Mouse (Mus musculus): ENCODE results near the gene Amn.

The Amn gene

DNA sequence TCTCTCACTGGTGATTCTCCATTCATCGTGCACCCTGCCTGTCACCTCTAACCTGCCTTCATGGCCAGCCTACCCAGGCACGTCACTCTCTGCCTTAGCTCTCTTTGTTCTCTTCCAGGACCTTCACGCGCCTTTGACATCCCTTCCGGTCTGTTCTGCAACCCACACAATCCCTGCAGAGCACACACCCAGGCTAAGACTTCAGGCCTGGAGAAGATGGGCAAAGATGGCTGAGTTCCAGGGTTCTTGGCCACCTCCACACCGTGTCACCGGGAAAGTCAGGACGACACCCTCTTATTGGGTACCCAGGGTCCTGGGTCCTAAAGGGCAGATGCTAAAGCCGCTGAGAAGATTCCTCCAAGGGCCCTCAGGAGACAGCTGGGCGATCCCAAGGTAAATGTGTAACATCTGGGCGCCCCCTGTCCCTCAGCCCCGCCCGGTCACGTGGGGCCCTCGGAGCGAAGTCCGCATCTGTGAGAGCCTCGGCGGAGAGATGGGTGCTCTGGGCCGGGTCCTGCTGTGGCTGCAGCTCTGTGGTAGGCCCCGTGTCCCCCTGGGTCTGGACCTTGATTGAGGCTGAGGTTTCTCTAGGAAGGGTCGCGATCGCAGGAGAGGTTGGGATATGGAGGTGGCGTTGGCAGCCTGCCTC is at the start of gene Amn:
Amn (plus strand) TSS at position 467 of the 649 bp plus-strand sequence.
- in situ Hi-C loops (cut with MboI, MseI) = no loop called here

DNA sequence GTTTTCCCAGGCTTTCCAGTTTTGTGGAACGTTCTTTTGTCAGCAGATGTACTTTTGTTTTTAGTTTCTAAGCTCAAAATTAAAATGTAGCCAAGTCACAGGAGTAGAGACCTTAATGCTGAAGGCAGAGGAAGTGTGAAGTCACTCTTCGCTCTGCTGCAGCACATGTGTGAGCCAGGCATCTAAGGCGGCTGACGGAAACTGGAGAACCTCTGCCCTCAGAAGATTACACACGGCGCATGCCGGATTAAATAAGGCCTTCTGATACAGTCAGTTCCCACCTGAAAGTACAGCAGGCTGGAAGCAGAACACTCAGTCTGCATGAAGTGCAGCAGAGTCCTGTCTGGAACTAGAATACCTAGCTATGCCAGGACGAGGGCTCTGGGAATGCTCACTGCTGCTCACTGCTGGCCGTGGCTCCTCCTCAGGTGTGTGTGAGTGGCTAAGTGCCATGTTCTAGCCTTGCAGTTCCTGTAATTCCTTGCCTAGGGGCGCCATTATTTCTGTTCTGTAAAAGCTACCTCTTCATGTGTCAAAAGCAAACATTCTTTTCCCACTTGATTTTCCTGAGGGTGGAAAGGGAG is 45.6 kb upstream of the Amn start:
- in situ Hi-C loops (cut with MboI, MseI) = loop anchor here in 1 of 2 experiments (10.0 kb wide), 1 partner anchor 700 kb away; no protein-coding TSS in a partner anchor

DNA sequence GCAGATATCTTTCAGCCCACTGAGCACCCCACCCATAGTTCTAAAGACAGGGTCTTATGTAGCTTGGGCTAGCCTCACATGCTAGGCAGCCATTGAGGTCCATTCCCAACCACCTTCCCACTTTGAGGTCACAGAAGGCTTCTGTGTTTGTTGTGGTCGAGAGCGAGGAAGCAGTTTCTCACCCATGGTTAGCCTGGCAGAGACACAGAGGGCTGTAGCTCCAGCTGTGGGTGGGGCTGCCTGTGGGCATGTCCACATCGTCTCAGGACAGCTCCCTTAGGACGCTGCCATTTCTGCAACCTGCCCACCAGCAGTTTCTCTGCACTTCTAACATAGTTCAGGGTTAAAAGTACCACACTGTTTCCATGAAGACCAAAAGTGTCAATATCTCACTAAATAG is 43.5 kb upstream of the Amn start:
- in situ Hi-C loops (cut with MboI, MseI) = loop anchor here in 1 of 2 experiments (10.0 kb wide), 1 partner anchor 703 kb away; no protein-coding TSS in a partner anchor

DNA sequence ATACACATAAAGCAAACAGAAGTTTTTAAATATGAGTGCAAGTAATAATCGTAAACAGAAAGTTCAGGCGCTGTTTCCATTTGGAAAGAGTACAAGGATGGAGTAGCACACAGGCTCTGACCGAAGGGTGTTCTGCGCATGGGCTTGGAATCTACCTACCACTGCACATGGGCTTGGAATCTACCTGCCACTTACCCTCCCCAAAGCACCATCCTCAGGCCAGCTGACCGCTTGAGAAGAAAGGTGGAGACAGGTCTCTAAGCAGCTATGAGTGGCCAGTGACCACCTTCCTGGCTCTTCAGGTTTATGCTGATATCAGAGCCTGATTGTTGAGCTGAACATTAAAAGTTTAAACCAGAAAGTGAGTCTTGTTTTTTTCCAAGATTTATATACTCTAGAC is 42.4 kb upstream of the Amn start:
- in situ Hi-C loops (cut with MboI, MseI) = loop anchor here in 1 of 2 experiments (10.0 kb wide), 1 partner anchor 704 kb away; no protein-coding TSS in a partner anchor

DNA sequence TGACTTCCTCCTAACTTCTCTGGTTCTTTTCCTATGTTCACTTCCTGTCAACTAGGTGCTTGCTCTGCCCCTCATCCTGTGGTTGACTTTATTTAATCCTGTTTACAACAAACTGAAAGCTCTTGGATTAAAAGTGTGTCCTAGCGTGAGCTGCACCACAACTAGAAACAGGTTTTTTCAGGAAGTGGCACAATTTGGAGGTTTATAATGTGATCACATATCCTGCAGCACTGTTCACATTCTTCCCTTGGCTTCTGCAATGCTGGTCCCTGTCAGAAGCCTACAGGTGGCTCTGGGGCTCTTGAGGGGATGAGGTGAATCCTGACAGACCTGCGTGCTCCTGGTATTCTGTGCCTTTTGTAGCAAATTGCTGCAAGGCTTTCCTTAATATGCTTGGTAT is 40.1 kb upstream of the Amn start:
- in situ Hi-C loops (cut with MboI, MseI) = loop anchor here in 1 of 2 experiments (5.0 kb wide), 1 partner anchor 92 kb away; no protein-coding TSS in a partner anchor

DNA sequence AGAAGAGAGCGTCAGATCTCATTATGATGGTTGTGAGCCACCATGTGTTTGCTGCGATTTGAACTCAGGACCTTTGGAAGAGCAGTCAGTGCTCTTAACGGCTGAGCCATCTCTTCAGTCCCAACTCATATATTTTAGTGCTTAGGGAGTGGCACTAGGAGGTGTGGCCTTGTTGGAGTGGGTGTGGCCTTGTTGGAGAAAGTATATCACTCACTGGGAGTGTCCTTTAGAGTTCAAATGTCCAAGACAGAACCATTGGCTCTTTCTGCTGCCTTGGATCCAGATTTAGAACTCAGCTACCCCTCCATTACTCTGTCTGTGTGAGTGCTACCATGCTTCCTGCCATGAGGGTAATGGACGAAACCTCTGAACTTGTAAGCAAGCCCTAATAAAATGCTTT is 37.1 kb upstream of the Amn start:
- in situ Hi-C loops (cut with MboI, MseI) = loop anchor here in 1 of 2 experiments (5.0 kb wide), 1 partner anchor 89 kb away; no protein-coding TSS in a partner anchor

DNA sequence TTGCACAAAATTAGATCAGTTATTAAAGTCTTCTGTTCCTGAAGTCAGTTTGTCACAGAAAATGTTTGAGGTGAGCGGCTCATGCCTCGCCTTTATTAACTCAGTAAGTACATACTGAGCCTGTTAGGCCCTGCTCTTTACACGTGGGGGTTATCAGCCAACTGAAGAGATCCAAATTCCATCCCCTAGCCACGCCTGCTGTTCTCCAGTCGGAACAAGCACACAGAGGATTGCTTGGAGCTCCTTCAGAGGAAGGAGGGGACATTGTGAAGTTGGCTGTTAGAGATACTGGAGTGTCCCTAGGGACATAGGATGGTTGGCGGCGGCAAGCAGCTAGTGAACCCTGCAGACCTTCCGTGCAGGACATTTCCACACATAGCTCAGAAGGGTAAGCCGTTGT is 36.5 kb upstream of the Amn start:
- in situ Hi-C loops (cut with MboI, MseI) = loop anchor here in 1 of 2 experiments (5.0 kb wide), 1 partner anchor 88 kb away; no protein-coding TSS in a partner anchor

DNA sequence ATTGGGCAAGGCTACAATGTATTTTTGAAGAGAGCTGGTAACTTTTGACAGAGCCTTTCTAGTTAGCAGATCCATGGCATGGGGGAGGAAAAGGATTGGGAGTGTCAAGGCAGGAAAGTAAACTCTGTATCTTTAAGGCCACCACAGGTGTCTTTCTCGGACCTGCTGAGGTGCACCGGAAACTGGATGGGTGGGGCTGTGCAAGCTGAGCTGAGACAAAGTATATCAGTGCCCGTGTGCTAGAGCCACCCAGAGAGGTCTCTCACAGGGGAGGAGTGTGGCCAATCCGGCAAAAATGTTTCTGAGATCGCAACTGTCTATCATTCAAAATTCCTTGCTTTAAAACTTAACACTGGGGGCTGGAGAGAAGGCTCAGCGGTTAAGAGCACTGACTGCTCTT is 35.3 kb upstream of the Amn start:
- in situ Hi-C loops (cut with MboI, MseI) = no loop called here

DNA sequence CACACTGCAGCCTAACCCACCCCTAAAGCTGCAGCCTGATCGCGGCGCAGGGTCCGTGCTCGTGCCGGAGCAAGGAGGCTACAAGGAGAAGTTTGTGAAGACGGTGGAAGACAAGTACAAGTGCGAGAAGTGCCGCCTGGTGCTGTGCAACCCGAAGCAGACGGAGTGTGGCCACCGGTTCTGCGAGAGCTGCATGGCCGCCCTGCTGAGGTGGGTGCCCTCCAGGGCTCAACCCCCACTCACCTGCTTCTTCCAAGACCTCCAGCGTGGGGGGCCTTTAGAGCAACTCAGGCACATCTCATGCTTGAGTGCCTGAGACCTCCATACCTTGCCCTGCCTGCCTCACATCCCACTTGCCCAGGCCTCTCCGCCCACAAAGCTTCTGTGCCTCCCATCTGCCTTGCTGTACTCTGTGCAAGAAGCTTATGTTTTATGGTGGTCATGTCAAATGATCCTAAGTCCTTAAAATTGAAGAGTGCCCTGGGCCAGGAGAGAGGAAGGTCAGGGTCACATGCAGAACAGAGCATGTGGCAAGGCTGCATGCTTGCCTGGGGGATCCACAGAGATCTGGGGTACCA is 33.2 kb upstream of the Amn start:
- in situ Hi-C loops (cut with MboI, MseI) = no loop called here

DNA sequence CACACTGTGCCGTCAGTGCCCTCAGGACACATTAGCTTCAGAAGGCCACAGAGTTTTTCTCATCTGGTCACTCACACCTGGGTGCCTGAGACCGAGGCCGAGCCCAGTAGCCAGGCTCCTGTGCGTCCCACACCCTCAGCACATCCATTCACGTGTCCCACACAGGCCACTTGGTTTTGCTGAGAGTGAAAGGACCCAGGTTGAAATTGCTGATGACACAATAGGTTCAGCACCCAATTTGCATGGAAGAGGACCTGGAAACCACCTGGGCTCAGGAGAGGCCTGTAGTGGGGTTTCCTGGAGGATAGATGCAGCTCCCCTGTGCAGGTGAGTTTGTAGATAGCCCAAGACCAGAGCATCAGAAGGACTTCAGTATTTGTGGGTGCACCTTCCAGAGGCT is 32.5 kb upstream of the Amn start:
- in situ Hi-C loops (cut with MboI, MseI) = no loop called here

DNA sequence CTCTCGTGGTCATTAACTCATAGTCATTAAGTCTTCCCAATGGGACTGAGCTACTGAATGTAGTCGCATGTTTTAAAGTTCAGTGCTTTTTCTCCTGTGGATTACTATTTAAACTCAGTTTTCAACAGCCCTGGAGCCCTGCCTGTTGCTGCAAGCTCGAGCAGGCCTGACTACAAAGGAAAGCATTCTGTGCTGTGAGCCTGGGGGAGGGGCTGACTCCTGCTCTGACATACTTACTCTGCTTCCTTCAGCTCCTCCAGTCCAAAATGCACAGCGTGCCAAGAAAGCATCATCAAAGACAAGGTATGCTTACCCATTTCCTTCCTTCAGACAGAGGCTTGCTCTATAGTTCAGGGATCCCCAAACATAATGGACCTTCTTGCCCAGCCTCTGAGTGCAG is 32.1 kb upstream of the Amn start:
- in situ Hi-C loops (cut with MboI, MseI) = no loop called here

DNA sequence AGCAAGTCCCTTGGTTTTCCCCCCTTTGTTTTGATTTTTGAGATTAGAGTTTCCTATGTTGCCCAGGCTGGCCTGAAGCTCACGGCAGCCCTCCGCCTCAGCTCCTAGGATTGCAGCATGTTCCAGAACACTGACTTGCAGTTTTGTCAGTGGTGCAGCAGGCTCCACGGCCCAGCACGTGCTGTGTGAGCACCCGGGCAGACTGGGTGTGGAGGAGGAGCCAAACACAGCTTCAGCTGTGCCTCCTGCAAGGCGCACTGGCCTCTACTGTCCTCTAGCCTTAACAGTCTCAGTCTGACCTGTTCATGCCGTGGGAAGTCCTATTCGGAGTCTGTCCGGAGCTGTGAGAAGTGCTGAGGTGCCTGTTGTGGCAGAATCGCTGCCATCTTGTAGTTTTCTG is 31.0 kb upstream of the Amn start:
- in situ Hi-C loops (cut with MboI, MseI) = no loop called here

DNA sequence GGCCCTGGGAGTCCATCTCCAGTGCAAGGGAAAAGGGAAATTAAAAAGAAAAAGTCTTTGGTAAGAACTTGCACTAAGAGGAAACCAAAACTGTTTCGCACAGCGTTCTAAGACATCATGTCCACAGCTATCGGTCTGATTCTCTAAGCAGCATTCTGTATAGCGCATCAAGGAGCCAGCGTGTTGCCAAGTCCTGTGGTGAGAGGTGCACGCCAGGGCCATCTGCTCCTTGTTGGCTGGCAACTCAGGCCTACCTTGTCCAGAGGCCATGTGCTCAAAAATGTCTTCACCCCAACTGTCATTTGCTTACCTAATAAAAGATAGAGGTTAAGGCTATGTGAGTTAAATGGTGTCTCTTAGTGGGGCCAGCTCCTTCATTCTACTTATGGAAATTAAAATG is 29.0 kb upstream of the Amn start:
- in situ Hi-C loops (cut with MboI, MseI) = no loop called here

DNA sequence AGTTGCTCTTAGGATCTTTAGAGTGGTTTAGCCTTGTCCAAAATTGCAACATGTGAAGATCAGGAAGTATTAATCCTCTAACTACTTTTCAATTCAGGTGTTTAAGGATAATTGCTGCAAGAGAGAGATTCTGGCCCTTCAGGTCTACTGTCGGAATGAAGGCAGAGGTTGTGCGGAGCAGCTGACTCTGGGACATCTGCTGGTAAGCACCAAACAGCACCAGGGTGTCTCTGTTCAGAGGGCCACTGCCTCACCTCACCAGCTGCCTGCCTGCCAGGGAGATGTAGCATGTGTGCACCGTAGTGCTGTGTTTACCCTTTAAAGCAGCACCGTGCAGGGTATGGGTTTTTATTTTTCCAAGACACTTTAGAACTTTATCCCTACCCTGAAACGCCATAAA is 28.5 kb upstream of the Amn start:
- in situ Hi-C loops (cut with MboI, MseI) = no loop called here

DNA sequence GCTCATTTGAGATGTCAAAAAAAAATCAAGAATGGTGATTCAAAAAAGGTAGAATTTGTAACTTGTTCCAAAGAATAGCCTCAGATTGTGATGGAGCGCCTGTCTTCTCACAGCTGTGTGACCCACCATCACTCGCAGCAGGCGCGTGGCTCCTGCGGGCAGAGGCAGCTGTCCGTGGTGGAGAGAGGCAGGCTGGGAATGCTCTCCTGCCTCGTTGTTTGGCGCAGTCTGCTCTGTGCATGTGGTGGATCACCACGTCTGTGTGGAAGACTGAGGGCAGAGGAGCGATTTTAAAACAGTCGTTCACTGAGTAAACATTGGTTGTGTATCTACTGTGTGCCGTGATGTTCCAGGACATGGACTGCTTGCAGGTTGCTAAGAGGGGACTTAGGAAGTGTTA is 27.2 kb upstream of the Amn start:
- in situ Hi-C loops (cut with MboI, MseI) = no loop called here

DNA sequence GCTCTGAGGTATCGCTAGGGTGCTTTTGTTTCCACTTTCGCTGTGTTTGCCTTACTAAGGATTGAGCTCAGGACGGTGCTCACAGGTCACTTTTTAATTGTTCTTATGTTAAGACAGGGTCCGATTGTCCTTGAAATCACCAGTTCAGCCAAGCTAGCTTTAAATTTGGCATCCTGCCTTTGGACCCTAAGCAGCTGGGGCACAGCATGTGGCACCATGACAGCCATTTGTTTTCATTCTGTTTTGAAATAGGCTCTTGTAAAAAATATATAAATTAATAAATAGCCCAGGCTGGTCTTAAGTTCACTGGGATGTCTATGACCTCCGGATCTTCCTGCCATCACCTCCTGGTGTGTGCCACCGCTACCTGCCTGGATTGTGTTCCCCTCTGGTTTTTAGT is 25.8 kb upstream of the Amn start:
- in situ Hi-C loops (cut with MboI, MseI) = no loop called here

DNA sequence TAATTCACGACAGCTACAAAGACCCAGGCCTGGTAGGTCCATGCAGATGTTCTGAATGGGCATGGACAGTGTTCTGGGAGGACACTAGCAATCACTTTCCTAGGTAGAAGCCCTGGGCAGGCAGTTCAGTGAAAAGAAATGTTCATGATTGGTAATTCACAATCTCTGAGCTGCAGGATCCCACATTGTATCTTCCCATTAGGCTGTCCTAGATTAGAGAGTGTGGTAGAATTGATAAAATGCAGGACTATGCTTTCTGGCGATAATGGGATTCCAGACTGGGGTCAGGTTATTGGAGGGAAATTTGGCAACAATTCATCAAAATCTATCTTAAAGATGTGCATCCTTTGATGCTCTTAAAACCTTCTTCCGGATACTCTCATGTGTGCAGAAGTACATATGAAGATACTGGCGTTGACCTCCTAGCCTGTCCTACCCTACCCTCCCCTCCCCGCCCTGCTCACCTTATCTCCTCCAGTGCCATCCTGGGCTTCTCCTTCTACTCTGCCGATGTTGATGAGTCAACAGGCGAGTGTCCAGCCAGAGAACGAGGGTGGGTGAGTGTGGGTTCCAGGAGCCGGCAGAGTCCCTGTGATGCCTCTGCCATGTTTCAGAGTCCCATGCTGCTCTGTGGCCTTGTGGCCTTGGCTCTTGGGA is 24.0 kb upstream of the Amn start:
- in situ Hi-C loops (cut with MboI, MseI) = no loop called here

DNA sequence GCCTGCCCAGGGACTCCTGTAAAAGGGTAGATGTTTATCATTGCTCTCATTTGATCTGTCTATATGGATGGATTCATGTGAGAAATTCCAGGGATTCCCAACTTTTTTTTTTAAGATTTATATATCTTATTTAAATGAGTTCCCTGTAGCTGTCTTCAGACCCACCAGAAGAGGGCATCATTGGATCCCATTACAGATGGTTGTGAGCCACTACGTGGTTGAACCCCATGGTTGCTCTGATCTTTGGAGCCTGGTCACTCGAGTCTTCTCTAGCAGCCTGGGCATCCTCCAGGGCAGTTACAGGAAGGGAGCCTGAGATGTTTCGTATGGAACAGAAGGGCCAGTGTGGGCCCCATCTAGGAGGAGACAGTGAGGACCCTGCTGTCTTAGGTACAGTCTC is 21.8 kb upstream of the Amn start:
- in situ Hi-C loops (cut with MboI, MseI) = no loop called here

DNA sequence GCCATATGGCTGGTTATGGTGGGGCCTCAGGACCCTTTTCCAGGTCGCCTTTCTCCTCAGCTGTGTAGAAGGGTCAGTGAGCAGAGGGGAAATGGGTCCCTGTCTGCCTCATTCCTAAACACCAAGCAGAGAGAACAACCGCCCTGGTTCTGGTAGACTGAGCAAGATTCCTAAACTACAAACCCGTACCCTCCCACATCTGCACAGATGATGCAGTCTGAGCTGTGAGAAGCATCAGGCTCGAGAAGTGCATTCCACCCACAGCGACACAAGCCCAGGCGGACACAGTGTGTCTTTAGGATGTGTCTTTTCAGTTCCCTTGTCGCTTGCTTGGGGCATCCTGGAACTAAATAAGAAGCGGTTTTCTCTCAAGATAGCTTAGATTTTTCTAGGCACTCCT is 20.8 kb upstream of the Amn start:
- in situ Hi-C loops (cut with MboI, MseI) = no loop called here

DNA sequence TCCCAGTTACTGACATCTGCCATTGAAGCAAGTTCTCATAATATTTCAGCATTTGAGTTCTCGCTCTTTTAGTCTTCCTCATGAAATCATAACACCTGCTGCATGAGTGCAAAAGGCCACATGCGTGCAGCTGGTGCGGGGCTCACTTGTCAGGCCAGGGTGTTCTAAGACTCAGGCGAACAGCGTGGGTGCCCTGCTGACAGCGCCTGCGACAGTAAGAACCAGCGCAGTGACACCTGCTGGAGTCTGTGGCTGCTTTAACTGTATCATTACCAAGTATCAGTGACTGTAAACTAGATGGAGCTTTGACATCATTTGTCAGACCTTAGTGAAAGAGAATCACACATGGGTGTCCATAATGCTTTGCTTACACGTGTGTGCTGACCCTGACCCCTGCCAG is 19.7 kb upstream of the Amn start:
- in situ Hi-C loops (cut with MboI, MseI) = no loop called here

DNA sequence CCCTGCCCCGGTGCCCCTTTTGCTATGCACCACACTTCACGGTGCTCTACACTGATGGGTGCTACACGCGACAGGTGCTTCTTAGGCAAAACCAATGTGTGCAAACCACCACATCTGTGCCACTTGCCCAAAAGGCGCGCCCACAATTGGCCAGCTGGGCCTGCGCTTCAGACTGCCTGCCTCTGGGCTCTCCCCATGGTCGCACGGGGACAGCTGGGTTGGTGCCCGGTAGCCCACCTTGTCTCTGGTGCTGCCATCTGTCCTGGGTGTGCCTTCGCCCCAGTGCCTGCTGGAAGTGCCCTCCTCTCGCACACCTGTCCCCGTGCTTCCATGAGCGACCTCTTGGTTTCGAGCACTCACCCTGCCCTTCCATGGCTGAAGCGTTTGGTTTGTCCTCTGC is 7.2 kb upstream of the Amn start:
- in situ Hi-C loops (cut with MboI, MseI) = no loop called here

DNA sequence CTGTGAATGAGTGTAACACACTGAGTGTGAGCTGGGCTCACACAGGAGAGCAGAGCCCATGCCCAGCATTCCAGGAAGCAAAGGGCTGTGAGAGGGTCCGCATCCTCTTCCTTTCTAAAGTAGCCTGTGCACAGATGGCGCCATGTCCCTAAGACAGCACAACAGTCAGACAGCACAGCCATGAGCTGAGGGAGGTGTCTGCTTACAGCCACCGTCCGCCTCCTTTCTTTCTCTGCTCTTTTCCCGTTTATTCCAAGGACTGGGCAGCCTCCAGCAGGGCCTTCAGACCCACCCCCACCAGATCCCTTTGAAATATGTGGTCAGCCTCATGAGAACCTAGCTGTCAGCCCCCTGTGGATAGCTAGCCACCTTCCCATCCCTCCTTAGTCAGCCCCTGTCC is 5.7 kb upstream of the Amn start:
- in situ Hi-C loops (cut with MboI, MseI) = no loop called here

DNA sequence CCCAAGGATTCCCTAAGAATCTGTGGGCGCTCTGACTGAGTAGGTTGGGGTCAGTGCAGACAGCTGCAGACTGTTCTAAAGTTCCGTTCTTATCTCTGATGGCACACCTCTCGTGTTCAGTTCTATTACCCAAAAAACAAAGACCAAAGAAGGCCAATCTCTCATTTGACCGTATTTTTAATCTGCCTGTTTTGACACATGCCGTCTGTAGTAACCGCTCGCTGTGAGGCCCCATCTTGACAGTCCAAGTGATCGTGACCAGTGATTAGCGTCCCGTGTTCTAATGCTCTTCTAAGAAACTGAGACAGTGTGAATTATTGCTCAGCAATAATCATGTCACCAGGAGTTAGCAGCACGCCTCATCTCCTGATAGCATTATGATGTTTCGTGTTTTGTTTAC is 4.3 kb upstream of the Amn start:
- in situ Hi-C loops (cut with MboI, MseI) = no loop called here
